Mouse (Mus musculus): ENCODE results near the gene Nup88. TPM values are rescaled to one million over a fixed set of nuclear protein-coding genes. Genes with fewer than 3 reads are reported as not detected.

The Nup88 gene
- total RNA-seq, 2 experiments from 2014 or later: 60.7 to 69.2 TPM

Other genes starting within 250 kb of the Nup88 start
- 10 to 100 TPM; 16.2 to 17.4 TPM for gene Zfp3, start 205.8 kb downstream of the Nup88 start, total RNA-seq (2021)
- gene Scimp, start 157.4 kb downstream of the Nup88 start, total RNA-seq (2021): not detected
- 100 to 1,000 TPM; 115 to 117 TPM for gene Rabep1, start 125.2 kb downstream of the Nup88 start, total RNA-seq (2021)
- gene Rpain, start 240 bp upstream of the Nup88 start, total RNA-seq (2021): 10 to 100 TPM; 41.3 to 48.5 TPM
- gene C1qbp, start 13.1 kb upstream of the Nup88 start, total RNA-seq (2021): 100 to 1,000 TPM; 107 to 119 TPM
- 10 to 100 TPM; 25.6 to 25.7 TPM for gene Dhx33, start 34.5 kb upstream of the Nup88 start, total RNA-seq (2021)
- 10 to 100 TPM; 10.1 to 13.5 TPM for gene Mis12, start 49.6 kb upstream of the Nup88 start, total RNA-seq (2021)
- 10 to 100 TPM; 20.8 to 23.0 TPM for gene Derl2, start 49.9 kb upstream of the Nup88 start, total RNA-seq (2021)
- 100 to 1,000 TPM; 169 to 174 TPM for gene 6330403K07Rik, start 63.5 kb upstream of the Nup88 start, total RNA-seq (2021)
- under 1 TPM; 0.42 to 0.57 TPM for gene Nlrp1a, start 174.7 kb upstream of the Nup88 start, total RNA-seq (2021)